Mouse (Mus musculus): ENCODE measurements around the gene Grip2. TPM values are rescaled to one million over a fixed set of nuclear protein-coding genes. Genes with fewer than 3 reads are reported as not detected.

Grip2 gene
- polyA plus RNA-seq, 1 experiment from 2014 or later = 10.1 TPM

DNA sequence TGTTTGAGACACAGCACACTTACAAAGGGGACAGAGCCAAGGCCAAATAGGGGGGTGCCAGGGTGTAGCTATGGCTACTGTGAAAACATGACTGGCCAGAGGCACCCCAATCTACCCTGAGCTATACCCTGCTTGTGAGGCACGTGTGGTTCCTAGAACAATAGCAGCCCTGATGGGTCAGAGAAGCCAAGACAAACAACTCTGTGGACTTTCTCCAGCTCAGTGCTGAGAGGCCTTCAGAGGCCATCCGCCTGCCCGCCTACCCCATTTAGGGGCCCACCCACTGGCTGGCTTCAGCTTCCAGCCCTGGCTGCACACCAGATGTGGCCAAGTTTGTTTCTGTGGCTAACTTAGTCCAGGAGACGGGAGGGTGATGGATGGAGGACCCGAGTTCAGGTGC lies 90.6 kb downstream of the Grip2 start:
- ATAC-seq = no peak
- Histone ChIP-seq H3K4me1 (ENCODE audit: control insufficient read depth, insufficient read depth, low read length) (no peaks in the 10 kb centered on the region), H3K4me2 (ENCODE audit: low read length) (no peak overlapping the region), H3K27ac (ENCODE audit: low read length) (no peak overlapping the region), H3K36me3 (ENCODE audit: control insufficient read depth, insufficient read depth, low read length) (peaks cover 14% of the 10 kb centered on the region), H3K4me3 (ENCODE audit: low read depth, low read length) (no peak overlapping the region), H3K9ac (ENCODE audit: low read depth, low read length) (no peak overlapping the region), H3K27me3 (ENCODE audit: control insufficient read depth, insufficient read depth, low read depth, low read length) (no peaks in the 10 kb centered on the region), H3K9me3 (replicated peaks; ENCODE audit: control insufficient read depth, low read length, poor library complexity, severe bottlenecking) (no peaks in the 10 kb centered on the region)
- WGBS = 60% methylated on average over 5 of the region's 5 CpGs

GRCm38 (mm10) chr6:91732138-91732537 lies 94.9 kb downstream of the Grip2 start:
- ATAC-seq = peak; percentile 17; the same call in 1 of the 2 replicates
- Histone ChIP-seq H3K4me3 (ENCODE audit: low read depth, low read length) (no peak overlapping the region), H3K9me3 (replicated peaks; ENCODE audit: control insufficient read depth, low read length, poor library complexity, severe bottlenecking) (no peaks in the 10 kb centered on the region), H3K27me3 (ENCODE audit: control insufficient read depth, insufficient read depth, low read depth, low read length) (no peaks in the 10 kb centered on the region), H3K4me2 (ENCODE audit: low read length) (no peak overlapping the region), H3K9ac (ENCODE audit: low read depth, low read length) (no peak overlapping the region), H3K27ac (ENCODE audit: low read length) (no peak overlapping the region), H3K36me3 (ENCODE audit: control insufficient read depth, insufficient read depth, low read length) (peaks cover 11% of the 10 kb centered on the region), H3K4me1 (ENCODE audit: control insufficient read depth, insufficient read depth, low read length) (peaks cover 19% of the 10 kb centered on the region)
- 52% methylated on average over 11 of the region's 11 CpGs for WGBS

GRCm38 (mm10) chr6:91729677-91730127 lies 97.3 kb downstream of the Grip2 start:
- ATAC-seq = peak; percentile 54
- H3K4me3 ChIP-seq (ENCODE audit: low read depth, low read length) = no peak overlapping the region
- H3K27ac ChIP-seq (ENCODE audit: low read length) = peak overlapping the region; percentile 67
- no peaks in the 10 kb centered on the region for H3K9me3 ChIP-seq (replicated peaks; ENCODE audit: control insufficient read depth, low read length, poor library complexity, severe bottlenecking)
- H3K9ac ChIP-seq (ENCODE audit: low read depth, low read length) = peak overlapping the region; percentile 32; the same call in 1 of the 2 replicates
- H3K36me3 ChIP-seq (ENCODE audit: control insufficient read depth, insufficient read depth, low read length) = peaks cover 26% of the 10 kb centered on the region
- H3K4me1 ChIP-seq (ENCODE audit: control insufficient read depth, insufficient read depth, low read length) = peaks cover 19% of the 10 kb centered on the region
- no peak overlapping the region for H3K4me2 ChIP-seq (ENCODE audit: low read length)
- 6% methylated on average over 12 of the region's 12 CpGs for WGBS
- H3K27me3 ChIP-seq (ENCODE audit: control insufficient read depth, insufficient read depth, low read depth, low read length) = no peaks in the 10 kb centered on the region

DNA sequence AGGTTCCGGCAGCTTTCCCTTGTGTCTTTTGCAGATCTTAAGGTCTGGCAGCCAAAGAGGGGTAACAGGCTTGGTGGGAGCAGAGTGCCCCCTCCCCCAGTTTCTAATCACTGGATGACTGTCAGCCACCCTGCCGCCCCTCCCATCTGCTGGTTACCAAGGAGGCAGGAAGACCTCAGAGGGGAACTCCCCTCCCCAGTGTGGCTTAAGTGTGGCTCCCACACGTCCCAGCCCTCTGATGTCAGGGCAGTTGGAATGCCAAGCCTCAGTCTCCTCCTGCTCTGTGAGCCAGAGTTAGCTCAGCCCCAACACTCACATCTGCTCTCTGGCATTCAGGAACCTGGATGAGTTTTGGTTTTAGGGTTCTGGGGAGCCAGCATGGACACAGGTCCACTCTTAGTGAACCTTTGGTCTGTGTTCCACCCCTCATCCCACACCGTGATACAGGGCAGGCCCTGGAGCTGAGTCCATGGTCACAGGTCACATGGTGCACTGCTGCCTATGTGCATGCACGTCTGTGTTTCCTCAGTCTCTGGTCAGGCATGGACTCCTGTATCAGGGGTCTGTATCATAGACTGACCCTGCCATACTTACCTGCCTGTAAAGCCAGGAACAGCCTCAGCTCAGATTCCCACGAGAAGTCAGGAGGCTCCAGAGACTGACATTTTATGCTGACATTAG lies 98.0 kb downstream of the Grip2 start:
- Histone ChIP-seq H3K4me3 (ENCODE audit: low read depth, low read length) (no peak overlapping the region), H3K36me3 (ENCODE audit: control insufficient read depth, insufficient read depth, low read length) (peaks cover 32% of the 10 kb centered on the region), H3K4me1 (ENCODE audit: control insufficient read depth, insufficient read depth, low read length) (peaks cover 19% of the 10 kb centered on the region), H3K27me3 (ENCODE audit: control insufficient read depth, insufficient read depth, low read depth, low read length) (no peaks in the 10 kb centered on the region), H3K9ac (ENCODE audit: low read depth, low read length) (no peak overlapping the region), H3K27ac (ENCODE audit: low read length) (peak overlapping the region; percentile 67), H3K9me3 (replicated peaks; ENCODE audit: control insufficient read depth, low read length, poor library complexity, severe bottlenecking) (no peaks in the 10 kb centered on the region), H3K4me2 (ENCODE audit: low read length) (no peak overlapping the region)
- ATAC-seq = peak; percentile 37
- 27% methylated on average over 6 of the region's 6 CpGs for WGBS

DNA sequence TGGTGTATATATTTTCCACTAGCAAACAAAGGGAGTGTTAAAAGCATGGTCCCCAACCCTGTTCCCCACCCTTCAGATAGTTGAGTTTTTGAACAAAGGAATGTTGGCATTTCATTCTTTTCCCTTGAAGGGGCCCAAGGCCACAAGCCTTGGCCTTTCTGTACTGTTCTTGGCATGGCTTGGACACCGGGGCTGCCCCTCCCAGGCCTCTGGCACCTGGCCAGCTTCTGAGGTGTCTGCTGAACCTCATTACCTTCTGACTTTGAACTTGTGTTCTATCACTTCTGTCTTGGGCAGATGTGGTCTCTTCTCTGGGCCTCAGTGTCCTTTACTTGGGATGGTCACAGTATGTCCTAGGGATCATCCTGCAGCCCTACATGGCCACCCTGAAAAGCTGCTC lies 99.7 kb downstream of the Grip2 start:
- no peak overlapping the region for H3K9ac ChIP-seq (ENCODE audit: low read depth, low read length)
- H3K9me3 ChIP-seq (replicated peaks; ENCODE audit: control insufficient read depth, low read length, poor library complexity, severe bottlenecking) = no peaks in the 10 kb centered on the region
- WGBS = 76% methylated on average over 1 of the region's 1 CpGs
- ATAC-seq = no peak
- H3K4me2 ChIP-seq (ENCODE audit: low read length) = no peak overlapping the region
- H3K36me3 ChIP-seq (ENCODE audit: control insufficient read depth, insufficient read depth, low read length) = peaks cover 44% of the 10 kb centered on the region
- no peaks in the 10 kb centered on the region for H3K27me3 ChIP-seq (ENCODE audit: control insufficient read depth, insufficient read depth, low read depth, low read length)
- H3K4me3 ChIP-seq (ENCODE audit: low read depth, low read length) = no peak overlapping the region
- no peak overlapping the region for H3K27ac ChIP-seq (ENCODE audit: low read length)
- peaks cover 19% of the 10 kb centered on the region for H3K4me1 ChIP-seq (ENCODE audit: control insufficient read depth, insufficient read depth, low read length)

- Histone ChIP-seq H3K27ac (ENCODE audit: low read length) (peak overlapping the region; percentile 72), H3K9ac (ENCODE audit: low read depth, low read length) (peak overlapping the region; percentile 15), H3K9me3 (replicated peaks; ENCODE audit: control insufficient read depth, low read length, poor library complexity, severe bottlenecking) (no peaks in the 10 kb centered on the region), H3K27me3 (ENCODE audit: control insufficient read depth, insufficient read depth, low read depth, low read length) (no peaks in the 10 kb centered on the region), H3K4me1 (ENCODE audit: control insufficient read depth, insufficient read depth, low read length) (peaks cover 48% of the 10 kb centered on the region), H3K36me3 (ENCODE audit: control insufficient read depth, insufficient read depth, low read length) (peaks cover 33% of the 10 kb centered on the region), H3K4me2 (ENCODE audit: low read length) (no peak overlapping the region), H3K4me3 (ENCODE audit: low read depth, low read length) (no peak overlapping the region)
- whole genome bisulfite sequencing = 24% methylated on average over 12 of the region's 12 CpGs
- ATAC-seq = no peak
Measured at GRCm38 (mm10) chr6:91721215-91721701, 105.8 kb downstream of the Grip2 start.

DNA sequence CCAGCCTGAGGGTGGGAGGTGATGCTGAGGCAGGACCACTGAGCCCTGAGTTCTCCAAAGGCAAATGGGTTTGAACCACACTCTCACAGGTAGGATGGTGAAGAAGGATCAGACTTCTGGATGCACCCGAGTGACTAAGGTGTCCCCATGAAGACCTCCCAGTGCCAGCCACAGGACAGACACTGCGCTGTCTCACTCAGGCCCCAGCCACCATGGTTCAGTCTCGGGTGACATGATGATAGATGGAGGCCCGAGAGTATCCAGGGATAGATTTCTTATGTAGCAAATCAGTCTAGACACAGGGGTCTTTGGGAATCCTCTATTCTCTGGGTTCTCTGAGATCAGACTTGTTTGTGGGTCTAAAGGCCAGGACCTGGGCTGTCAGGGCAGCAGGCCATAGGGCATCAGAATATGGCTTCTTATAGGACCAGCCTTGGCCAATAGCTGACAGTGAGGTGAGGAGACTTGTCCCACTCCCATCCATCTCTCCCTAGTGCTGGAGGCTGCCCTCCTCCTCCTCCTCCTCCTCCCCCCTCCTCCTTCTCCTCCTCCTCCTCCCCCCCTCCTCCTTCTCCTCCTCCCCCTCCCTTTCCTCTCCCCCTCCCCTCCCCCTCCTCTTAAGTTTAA lies 106.3 kb downstream of the Grip2 start:
- peak; percentile 29 for ATAC-seq
- H3K4me1 ChIP-seq (ENCODE audit: control insufficient read depth, insufficient read depth, low read length) = peaks cover 48% of the 10 kb centered on the region
- no peak overlapping the region for H3K4me3 ChIP-seq (ENCODE audit: low read depth, low read length)
- H3K9me3 ChIP-seq (replicated peaks; ENCODE audit: control insufficient read depth, low read length, poor library complexity, severe bottlenecking) = no peaks in the 10 kb centered on the region
- peaks cover 27% of the 10 kb centered on the region for H3K36me3 ChIP-seq (ENCODE audit: control insufficient read depth, insufficient read depth, low read length)
- H3K9ac ChIP-seq (ENCODE audit: low read depth, low read length) = peak overlapping the region; percentile 52
- whole genome bisulfite sequencing = 53% methylated on average over 4 of the region's 4 CpGs
- peak overlapping the region; percentile 38 for H3K4me2 ChIP-seq (ENCODE audit: low read length)
- H3K27me3 ChIP-seq (ENCODE audit: control insufficient read depth, insufficient read depth, low read depth, low read length) = no peaks in the 10 kb centered on the region
- peak overlapping the region; percentile 91 for H3K27ac ChIP-seq (ENCODE audit: low read length)

DNA sequence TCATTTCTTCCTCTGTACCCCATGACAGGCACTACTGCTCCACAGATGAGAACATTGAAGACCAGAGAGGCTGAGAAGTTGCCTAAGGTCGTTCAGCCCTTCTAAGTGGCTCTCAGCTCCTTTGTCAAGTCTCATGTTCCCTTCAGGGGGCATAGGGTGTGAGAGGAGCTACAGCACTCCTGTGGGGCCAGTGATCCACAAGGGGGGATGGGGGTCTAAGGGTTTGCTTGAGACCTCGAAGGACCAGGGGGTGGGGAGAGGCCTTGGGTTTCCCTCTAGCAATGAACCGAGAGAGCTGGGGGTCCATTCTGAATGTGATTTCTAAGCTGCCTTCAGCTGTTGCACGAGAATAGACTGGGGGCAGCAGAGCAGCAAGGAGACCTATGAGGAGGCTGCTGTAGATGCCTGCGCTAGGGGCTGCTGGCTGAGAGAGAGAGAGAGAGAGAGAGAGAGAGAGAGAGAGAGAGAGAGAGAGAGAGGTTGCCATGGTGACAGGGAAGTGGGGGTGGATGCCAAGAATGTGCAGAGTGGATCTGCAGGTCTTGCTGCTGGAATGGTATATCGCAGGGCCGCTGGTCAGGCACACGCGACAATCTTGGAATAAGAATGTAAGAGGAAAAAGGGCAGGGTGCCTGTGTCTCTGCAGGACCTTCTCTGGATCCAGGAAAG lies 107.1 kb downstream of the Grip2 start:
- Histone ChIP-seq H3K36me3 (ENCODE audit: control insufficient read depth, insufficient read depth, low read length) (peaks cover 25% of the 10 kb centered on the region), H3K9me3 (replicated peaks; ENCODE audit: control insufficient read depth, low read length, poor library complexity, severe bottlenecking) (no peaks in the 10 kb centered on the region), H3K4me2 (ENCODE audit: low read length) (peak overlapping the region; percentile 38), H3K27me3 (ENCODE audit: control insufficient read depth, insufficient read depth, low read depth, low read length) (no peaks in the 10 kb centered on the region), H3K9ac (ENCODE audit: low read depth, low read length) (peak overlapping the region; percentile 52), H3K4me3 (ENCODE audit: low read depth, low read length) (no peak overlapping the region), H3K4me1 (ENCODE audit: control insufficient read depth, insufficient read depth, low read length) (peaks cover 48% of the 10 kb centered on the region), H3K27ac (ENCODE audit: low read length) (peak overlapping the region; percentile 91)
- WGBS = 0% methylated on average over 9 of the region's 9 CpGs
- peak; percentile 85 for ATAC-seq
